Mouse (Mus musculus): ENCODE results near the gene Slc32a1. TPM values are rescaled to one million over a fixed set of nuclear protein-coding genes. Genes with fewer than 3 reads are reported as not detected.

Slc32a1 gene
- polyA plus RNA-seq, 1 experiment, result 0.02 TPM

DNA sequence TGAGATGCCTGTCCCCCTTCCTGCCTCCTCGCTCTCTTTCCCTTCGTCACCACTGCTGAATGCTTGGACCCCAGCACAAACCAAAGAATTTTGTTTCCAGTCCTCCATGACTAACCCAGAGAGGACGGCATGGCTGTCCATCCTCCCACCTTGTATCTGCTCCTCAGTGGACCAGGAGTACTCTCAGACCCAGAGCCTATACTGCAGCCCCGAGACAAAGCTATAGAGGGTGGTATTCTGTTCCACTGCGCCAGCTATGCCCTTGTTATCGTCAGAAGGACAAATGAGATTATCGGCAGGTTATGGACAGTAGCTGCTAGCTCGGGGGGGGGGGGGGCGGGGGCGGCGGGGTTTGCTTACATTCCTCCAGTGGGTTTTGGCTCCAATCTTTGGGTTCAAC is 6.2 kb downstream of the Slc32a1 start:
- no peak for TF ChIP-seq POLR2A (IDR thresholded peaks at IDR 0.05; ENCODE audit: low read depth, low read length)
- TF ChIP-seq CTCF (IDR thresholded peaks at IDR 0.05; ENCODE audit: extremely low read depth, insufficient read depth, insufficient read length, insufficient replicate concordance), result no peak
- DNase-seq (ENCODE audit: low read depth in 1 of 2, low spot score in 2 of 2), result no peak

DNA sequence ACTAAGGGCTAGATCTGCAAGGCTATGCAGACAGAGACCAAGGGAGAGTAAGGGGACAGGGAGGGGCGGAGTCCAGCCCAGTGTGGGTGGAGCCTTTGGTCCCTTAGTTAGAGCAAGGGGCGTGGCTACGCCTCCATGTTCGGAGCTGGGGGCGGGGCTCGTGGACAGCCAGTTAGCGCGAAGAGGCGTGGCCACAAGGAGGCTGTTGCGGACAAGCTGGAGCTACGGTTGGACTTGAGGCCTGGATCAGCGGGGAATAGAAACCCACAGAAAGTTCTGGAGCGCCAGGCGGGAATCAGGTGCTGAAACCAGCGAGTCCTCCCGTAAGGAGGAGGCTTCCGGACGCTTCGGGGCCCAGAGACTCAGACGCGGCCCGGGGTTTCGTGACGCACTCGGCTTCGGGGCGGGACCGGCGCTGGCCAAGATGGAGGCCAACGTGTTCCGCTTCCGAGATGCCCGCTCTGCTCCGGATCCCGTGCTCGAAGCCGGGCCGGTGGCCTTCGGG is 14.2 kb downstream of the Slc32a1 start, which contains the start of gene Actr5:
Actr5 (plus strand) TSS at position 171 of the 505 bp plus-strand sequence.
- peak within 1 kb of the TSS; percentile 72 for H3K4me3 ChIP-seq (ENCODE audit: extremely low read depth, insufficient read depth, insufficient read length)
- H3K4me1 ChIP-seq (ENCODE audit: control insufficient read depth, insufficient read depth, insufficient read length), result no peaks in the 10 kb centered on the region
- H3K27ac ChIP-seq (ENCODE audit: insufficient read depth, low read length), result peak within 1 kb of the TSS; percentile 78
- under 1% methylated on average over 39 of the region's 39 CpGs for WGBS
- peak; percentile 91 for DNase-seq (ENCODE audit: low read depth in 1 of 2, low spot score in 2 of 2)
- H3K27me3 ChIP-seq (ENCODE audit: control insufficient read depth, insufficient read depth, low read length), result no peaks in the 10 kb centered on the region
- TF ChIP-seq CTCF (IDR thresholded peaks at IDR 0.05; ENCODE audit: extremely low read depth, insufficient read depth, insufficient read length, insufficient replicate concordance), result no peak
- TF ChIP-seq POLR2A (IDR thresholded peaks at IDR 0.05; ENCODE audit: low read depth, low read length), result peak; percentile 47
- peaks cover 17% of the 10 kb centered on the region for H3K36me3 ChIP-seq (ENCODE audit: control insufficient read depth, insufficient read depth, low read length)

More for the DNA sequence above, 6.2 kb downstream of the Slc32a1 start:
- Histone ChIP-seq H3K27ac (ENCODE audit: insufficient read depth, low read length) (no peak overlapping the region), H3K27me3 (ENCODE audit: control insufficient read depth, insufficient read depth, low read length) (peaks cover 30% of the 10 kb centered on the region), H3K36me3 (ENCODE audit: control insufficient read depth, insufficient read depth, low read length) (no peaks in the 10 kb centered on the region), H3K4me3 (ENCODE audit: extremely low read depth, insufficient read depth, insufficient read length) (no peak overlapping the region), H3K4me1 (ENCODE audit: control insufficient read depth, insufficient read depth, insufficient read length) (peaks cover 6% of the 10 kb centered on the region)
- 19% methylated on average over 11 of the region's 11 CpGs for WGBS

DNA sequence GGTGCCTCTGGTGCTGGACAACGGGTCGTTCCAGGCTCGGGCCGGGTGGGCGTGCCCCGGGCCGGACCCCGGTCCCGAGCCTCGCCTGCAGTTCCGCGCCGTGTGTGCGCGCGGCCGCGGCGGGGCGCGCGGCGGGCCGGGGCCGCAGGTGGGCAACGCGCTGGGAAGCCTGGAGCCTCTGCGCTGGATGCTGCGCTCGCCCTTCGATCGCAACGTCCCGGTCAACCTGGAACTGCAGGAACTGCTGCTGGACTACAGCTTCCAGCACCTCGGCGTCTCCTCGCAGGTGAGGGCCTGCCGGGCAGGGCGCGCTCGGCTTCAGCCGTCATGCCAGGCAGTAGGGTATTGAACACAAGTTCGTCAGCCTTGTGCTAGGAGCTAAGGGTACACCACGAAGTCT is 14.7 kb downstream of the Slc32a1 start:
- Histone ChIP-seq H3K36me3 (ENCODE audit: control insufficient read depth, insufficient read depth, low read length) (peaks cover 18% of the 10 kb centered on the region), H3K4me1 (ENCODE audit: control insufficient read depth, insufficient read depth, insufficient read length) (no peaks in the 10 kb centered on the region), H3K27me3 (ENCODE audit: control insufficient read depth, insufficient read depth, low read length) (no peaks in the 10 kb centered on the region), H3K4me3 (ENCODE audit: extremely low read depth, insufficient read depth, insufficient read length) (peak overlapping the region; percentile 72), H3K27ac (ENCODE audit: insufficient read depth, low read length) (peak overlapping the region; percentile 78)
- whole genome bisulfite sequencing, result under 1% methylated on average over 44 of the region's 44 CpGs
- peak in 1 of 2 experiments; percentile 15 for DNase-seq (ENCODE audit: low read depth in 1 of 2, low spot score in 2 of 2)
- no peak for TF ChIP-seq CTCF (IDR thresholded peaks at IDR 0.05; ENCODE audit: extremely low read depth, insufficient read depth, insufficient read length, insufficient replicate concordance)
- no peak for TF ChIP-seq POLR2A (IDR thresholded peaks at IDR 0.05; ENCODE audit: low read depth, low read length)

DNA sequence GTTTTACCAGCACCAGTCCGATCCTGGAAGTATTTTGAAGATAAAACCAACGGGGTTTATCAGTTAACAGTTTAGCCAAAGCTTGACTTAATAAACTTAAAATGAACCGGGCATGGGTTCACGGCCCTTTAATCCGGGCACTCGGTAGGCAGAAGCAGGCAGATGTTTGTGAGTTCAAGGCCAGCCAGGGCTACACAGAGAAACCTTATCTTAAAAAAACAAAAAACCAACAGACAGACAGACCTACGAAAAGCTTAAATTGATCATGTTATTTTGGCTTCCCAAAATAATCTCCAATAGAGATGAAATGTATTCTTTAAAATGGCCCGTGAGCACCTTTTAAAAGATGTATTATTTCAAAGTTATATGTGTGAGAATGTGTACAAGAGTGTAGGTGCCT is 15.1 kb downstream of the Slc32a1 start:
- Histone ChIP-seq H3K4me1 (ENCODE audit: control insufficient read depth, insufficient read depth, insufficient read length) (no peaks in the 10 kb centered on the region), H3K36me3 (ENCODE audit: control insufficient read depth, insufficient read depth, low read length) (peaks cover 20% of the 10 kb centered on the region), H3K4me3 (ENCODE audit: extremely low read depth, insufficient read depth, insufficient read length) (peak overlapping the region; percentile 72), H3K27me3 (ENCODE audit: control insufficient read depth, insufficient read depth, low read length) (no peaks in the 10 kb centered on the region), H3K27ac (ENCODE audit: insufficient read depth, low read length) (no peak overlapping the region)
- no peak for TF ChIP-seq POLR2A (IDR thresholded peaks at IDR 0.05; ENCODE audit: low read depth, low read length)
- TF ChIP-seq CTCF (IDR thresholded peaks at IDR 0.05; ENCODE audit: extremely low read depth, insufficient read depth, insufficient read length, insufficient replicate concordance), result no peak
- 28% methylated on average over 8 of the region's 8 CpGs for WGBS
- DNase-seq (ENCODE audit: low read depth in 1 of 2, low spot score in 2 of 2), result no peak

DNA sequence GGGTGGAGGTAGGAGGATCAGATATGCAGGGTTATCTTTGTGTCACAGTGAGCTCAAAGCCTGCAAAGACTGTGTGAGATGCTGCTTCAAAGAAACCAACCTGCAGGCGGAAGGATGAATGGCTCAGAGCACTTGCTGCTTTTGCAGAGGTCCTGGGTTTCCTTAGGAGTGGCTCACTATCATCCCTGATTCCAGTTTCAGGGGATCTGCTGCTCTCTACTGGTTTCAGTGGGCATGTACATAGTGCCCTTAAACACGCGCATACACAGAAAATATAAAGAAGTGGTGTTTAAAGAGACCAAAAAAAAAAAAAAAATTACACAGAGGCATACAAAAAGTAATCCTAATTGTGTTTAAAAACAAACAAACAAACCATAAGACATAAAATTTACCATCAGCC is 18.3 kb downstream of the Slc32a1 start:
- Histone ChIP-seq H3K27ac (ENCODE audit: insufficient read depth, low read length) (no peak overlapping the region), H3K27me3 (ENCODE audit: control insufficient read depth, insufficient read depth, low read length) (no peaks in the 10 kb centered on the region), H3K4me1 (ENCODE audit: control insufficient read depth, insufficient read depth, insufficient read length) (no peaks in the 10 kb centered on the region), H3K4me3 (ENCODE audit: extremely low read depth, insufficient read depth, insufficient read length) (no peak overlapping the region), H3K36me3 (ENCODE audit: control insufficient read depth, insufficient read depth, low read length) (peaks cover 46% of the 10 kb centered on the region)
- DNase-seq (ENCODE audit: low read depth in 1 of 2, low spot score in 2 of 2), result no peak
- WGBS, result 86% methylated on average over 3 of the region's 3 CpGs
- TF ChIP-seq POLR2A (IDR thresholded peaks at IDR 0.05; ENCODE audit: low read depth, low read length), result no peak
- TF ChIP-seq CTCF (IDR thresholded peaks at IDR 0.05; ENCODE audit: extremely low read depth, insufficient read depth, insufficient read length, insufficient replicate concordance), result no peak

DNA sequence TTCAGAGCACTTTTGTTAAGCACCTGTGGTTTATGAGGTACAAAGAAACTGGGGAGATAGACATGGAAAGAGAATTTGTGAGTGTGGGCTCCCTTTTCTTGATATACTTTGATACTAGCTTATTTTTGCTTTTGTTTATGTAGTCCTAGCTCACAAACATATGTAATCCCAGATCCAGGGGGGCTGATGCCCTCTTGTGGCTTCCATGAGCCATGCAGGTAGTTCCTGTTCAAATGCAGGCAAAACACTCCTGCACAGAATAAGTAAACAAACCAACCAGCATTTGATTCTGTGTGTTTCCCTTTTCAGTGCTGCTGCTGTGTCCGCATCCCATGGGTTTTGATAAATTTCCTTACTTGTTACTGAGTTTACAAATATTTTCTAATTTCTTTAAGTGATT is 18.8 kb downstream of the Slc32a1 start:
- Histone ChIP-seq H3K4me1 (ENCODE audit: control insufficient read depth, insufficient read depth, insufficient read length) (no peaks in the 10 kb centered on the region), H3K27me3 (ENCODE audit: control insufficient read depth, insufficient read depth, low read length) (no peaks in the 10 kb centered on the region), H3K36me3 (ENCODE audit: control insufficient read depth, insufficient read depth, low read length) (peaks cover 47% of the 10 kb centered on the region), H3K27ac (ENCODE audit: insufficient read depth, low read length) (no peak overlapping the region), H3K4me3 (ENCODE audit: extremely low read depth, insufficient read depth, insufficient read length) (no peak overlapping the region)
- TF ChIP-seq CTCF (IDR thresholded peaks at IDR 0.05; ENCODE audit: extremely low read depth, insufficient read depth, insufficient read length, insufficient replicate concordance), result no peak
- no peak for TF ChIP-seq POLR2A (IDR thresholded peaks at IDR 0.05; ENCODE audit: low read depth, low read length)
- 88% methylated on average over 1 of the region's 1 CpGs for WGBS
- DNase-seq (ENCODE audit: low read depth in 1 of 2, low spot score in 2 of 2), result no peak

DNA sequence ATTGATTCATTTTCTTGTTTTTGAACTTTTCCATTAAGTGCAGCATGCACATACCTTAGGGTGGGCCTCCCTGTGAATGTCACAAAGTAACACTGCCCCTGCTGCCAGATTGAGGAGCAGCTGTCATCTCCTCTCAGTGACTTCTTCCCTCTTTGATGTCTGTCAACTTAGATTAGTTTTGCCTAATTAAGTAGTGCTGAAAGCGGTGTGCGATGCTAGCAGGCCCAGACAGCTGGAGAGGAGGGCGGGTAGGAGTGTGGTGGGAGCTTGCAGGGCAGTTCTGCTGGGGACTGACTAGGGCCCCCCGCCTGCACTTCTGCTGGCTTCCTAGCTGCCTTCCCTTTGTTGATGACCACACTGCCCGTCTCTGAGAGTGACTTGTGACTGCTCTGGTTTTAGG is 21.3 kb downstream of the Slc32a1 start:
- no peaks in the 10 kb centered on the region for H3K4me1 ChIP-seq (ENCODE audit: control insufficient read depth, insufficient read depth, insufficient read length)
- H3K27ac ChIP-seq (ENCODE audit: insufficient read depth, low read length), result no peak overlapping the region
- H3K36me3 ChIP-seq (ENCODE audit: control insufficient read depth, insufficient read depth, low read length), result peaks cover 64% of the 10 kb centered on the region
- DNase-seq (ENCODE audit: low read depth in 1 of 2, low spot score in 2 of 2), result no peak
- no peak overlapping the region for H3K4me3 ChIP-seq (ENCODE audit: extremely low read depth, insufficient read depth, insufficient read length)
- 92% methylated on average over 5 of the region's 5 CpGs for WGBS
- no peaks in the 10 kb centered on the region for H3K27me3 ChIP-seq (ENCODE audit: control insufficient read depth, insufficient read depth, low read length)
- TF ChIP-seq CTCF (IDR thresholded peaks at IDR 0.05; ENCODE audit: extremely low read depth, insufficient read depth, insufficient read length, insufficient replicate concordance), result no peak
- TF ChIP-seq POLR2A (IDR thresholded peaks at IDR 0.05; ENCODE audit: low read depth, low read length), result no peak
